Mouse (Mus musculus) heart, adult 2 months (tissue): Measurements from ENCODE around the gene Dvl2.

Experiments used
- CTCF ChIP-seq: fragments of 200-600 bp; IDR thresholded peaks from 2 replicates; pipeline ENCODE4 v1.8.1; 2022; ENCODE audit warnings: antibody characterized with exemption, mild to moderate bottlenecking, moderate library complexity
- EP300 ChIP-seq: fragments of 200-500 bp; IDR thresholded peaks from 2 replicates; pipeline ENCODE4 v1.6.1; 2011; ENCODE audit warnings: low read depth, low read length, control low read depth; ENCODE audit not compliant: insufficient read depth
- POLR2A ChIP-seq: fragments of 200-500 bp; IDR thresholded peaks from 2 replicates; pipeline ENCODE4 v1.6.1; 2011; ENCODE audit warnings: mild to moderate bottlenecking, low read depth, low read length, control low read depth; ENCODE audit not compliant: insufficient read depth

DNA sequence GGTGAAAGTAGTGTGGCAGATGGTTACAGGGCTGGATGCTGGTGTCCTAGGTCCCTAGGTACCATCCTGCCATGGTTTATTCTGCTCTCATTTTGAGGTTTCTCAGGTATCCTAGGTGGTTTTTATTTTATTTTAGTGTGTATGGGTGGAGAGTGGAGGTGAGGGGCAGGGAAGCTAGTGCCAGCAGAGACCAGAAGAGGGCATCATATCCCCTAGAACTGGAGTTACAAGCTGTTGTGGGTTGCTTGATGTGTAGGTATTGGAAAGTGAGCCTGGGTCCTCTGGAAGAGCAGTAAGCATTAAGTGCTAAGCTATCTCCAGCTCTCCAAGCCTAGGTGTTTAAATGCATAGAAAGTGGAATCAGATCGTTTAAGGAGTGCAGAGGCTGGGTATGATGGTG lies 48.1 kb upstream of the Dvl2 start:
- TF ChIP-seq CTCF (peak; percentile 11; the same call in 1 of the 2 replicates), POLR2A (no peak), EP300 (no peak)
